Mouse (Mus musculus) liver, embryonic 13.5 days (tissue): ENCODE data around the gene Cntfr. TPM values are rescaled to one million over a fixed set of nuclear protein-coding genes. Genes with fewer than 3 reads are reported as not detected.

ENCODE experiments used
- polyA plus RNA-seq: library from polyadenylated mRNA; unstranded; fragments of >200 nt; fragmentation: Nextera tagmentation; extraction: Ambion mirVana; gene quantifications from 2 replicates; pipeline ENCODE4 v1.2.1, GENCODE M21; 2015

Gene Cntfr
- polyA plus RNA-seq, 1 experiment from 2014 or later = 0.62 TPM

Other genes starting within 250 kb of the Cntfr start
- 5.7 and 7.0 TPM in 2 replicates for gene Kif24, start 232.2 kb downstream of the Cntfr start, polyA plus RNA-seq
- 27.7 and 32.0 TPM in 2 replicates for gene Nudt2, start 231.9 kb downstream of the Cntfr start, polyA plus RNA-seq
- 0.51 and 0.72 TPM in 2 replicates for gene AI464131, start 194.0 kb downstream of the Cntfr start, polyA plus RNA-seq
- 0.19 TPM in 1 of 2 replicates, not detected in the other for gene 1110017D15Rik, start 179.8 kb downstream of the Cntfr start, polyA plus RNA-seq
- 0.30 and 0.71 TPM in 2 replicates for gene Fam219a, start 127.6 kb downstream of the Cntfr start, polyA plus RNA-seq
- 1.4 TPM in 2 replicates for gene Dnaic1, start 127.3 kb downstream of the Cntfr start, polyA plus RNA-seq
- gene Enho, start 56.8 kb downstream of the Cntfr start, polyA plus RNA-seq = 1.2 and 1.5 TPM in 2 replicates
- gene Il11ra1, start 2.9 kb upstream of the Cntfr start, polyA plus RNA-seq = 32.7 and 35.8 TPM in 2 replicates
- gene Rpp25l, start 16.4 kb upstream of the Cntfr start, polyA plus RNA-seq = 38.6 and 40.8 TPM in 2 replicates
- gene Dctn3, start 26.1 kb upstream of the Cntfr start, polyA plus RNA-seq = 86.4 and 90.0 TPM in 2 replicates
- not detected in 2 replicates for gene Arid3c, start 34.1 kb upstream of the Cntfr start, polyA plus RNA-seq
- gene Galt, start 58.1 kb upstream of the Cntfr start, polyA plus RNA-seq = 22.5 and 25.0 TPM in 2 replicates
- 45.1 and 45.2 TPM in 2 replicates for gene Sigmar1, start 59.1 kb upstream of the Cntfr start, polyA plus RNA-seq
- gene Ccl27a, start 77.2 kb upstream of the Cntfr start, polyA plus RNA-seq = 7.1 and 7.6 TPM in 2 replicates
- gene Gm21541, start 206.5 kb upstream of the Cntfr start, polyA plus RNA-seq = not detected in 2 replicates
- 0.31 and 0.39 TPM in 2 replicates for gene Gm20878, start 244.5 kb upstream of the Cntfr start, polyA plus RNA-seq